Mouse (Mus musculus) kidney, adult 2 months (tissue): ENCODE data around the gene Cbr1.

Experiments
- CTCF ChIP-seq: fragments of 200-500 bp; conservative IDR thresholded peaks from 2 replicates; pipeline ENCODE4 v1.5.1; 2011; ENCODE audit warnings: low read depth, mild to moderate bottlenecking, control low read depth, low read length, moderate library complexity, mixed read lengths; ENCODE audit not compliant: insufficient read depth, insufficient read length
- POLR2A ChIP-seq: fragments of 200-500 bp; IDR thresholded peaks from one replicate; pipeline ENCODE4 v1.6.1; 2011; ENCODE audit warnings: low read depth, low read length, control low read depth

DNA sequence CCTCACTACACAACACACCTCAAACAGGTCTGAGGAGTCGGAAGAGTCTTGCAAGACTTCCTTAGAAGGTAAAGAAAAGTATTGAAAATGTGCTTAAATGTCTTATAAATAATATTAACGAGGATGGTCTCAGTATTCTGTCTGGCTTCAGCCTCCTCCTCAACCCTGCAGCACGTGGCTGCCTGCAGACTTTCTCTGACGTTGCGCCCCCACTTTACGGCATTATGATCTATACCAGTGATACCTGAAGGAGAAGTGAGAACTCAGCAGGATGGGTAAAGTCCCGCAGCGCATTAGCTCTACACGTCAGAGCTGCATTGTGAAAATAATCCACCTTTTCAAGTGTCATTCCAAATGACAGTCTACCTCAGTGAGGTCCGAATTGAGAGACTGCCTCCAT lies 11.2 kb upstream of the Cbr1 start:
- TF ChIP-seq CTCF: no peak
- TF ChIP-seq POLR2A: no peak
